7 mouse cellular contexts compared by ENCODE assay signal in genomic region chr2:91975581-91976541, GRCm38 (mm10). TPM values are rescaled to one million over a fixed set of nuclear protein-coding genes. Genes with fewer than 3 reads are reported as not detected.
DNase-seq lines count a peak whose midpoint lies in the region; ATAC-seq and TF ChIP-seq lines count a peak whose summit lies in the region.

TSS of gene Dgkz (minus strand) at chr2:91975864.

- no peak for TF ChIP-seq CTCF in E14TG2a.4 (conservative IDR thresholded peaks at IDR 0.05; ENCODE audit: low read length)

- ATAC-seq in heart, embryonic 13.5 days (ENCODE audit: extremely low read depth, insufficient number of reproducible peaks, low FRiP score, low TSS enrichment), result no peak

- intact Hi-C loops in left cerebral cortex, postnatal 10 days (cut with DNase I), result no loop called here

- no peaks in the 10 kb centered on the region for H3K79me2 ChIP-seq in myocyte (ENCODE audit: control insufficient read depth, insufficient read depth)

- H3K27ac ChIP-seq in embryonic facial prominence, embryonic 10.5 days (replicated peaks), result peak within 1 kb of the TSS; percentile 66
- H3K27ac ChIP-seq in heart, embryonic 13.5 days (replicated peaks), result no peak within 1 kb of the TSS

- no peak for TF ChIP-seq POLR2A in myocyte (IDR thresholded peaks at IDR 0.05; ENCODE audit: insufficient read length, low read depth)

- H3K4me1 ChIP-seq in E14TG2a.4 (replicated peaks; ENCODE audit: low read depth, low read length), result peaks cover 80% of the 10 kb centered on the region
- peaks cover 73% of the 10 kb centered on the region for H3K4me1 ChIP-seq in embryonic facial prominence, embryonic 10.5 days
- H3K4me1 ChIP-seq in heart, embryonic 13.5 days, result peaks cover 65% of the 10 kb centered on the region

- H3K4me3 ChIP-seq in E14TG2a.4 (replicated peaks; ENCODE audit: low read length) (peak within 1 kb of the TSS; percentile 84), myocyte (no peak within 1 kb of the TSS)
- H3K4me3 ChIP-seq in embryonic facial prominence, embryonic 10.5 days, result peak within 1 kb of the TSS; percentile 56
- H3K4me3 ChIP-seq in heart, embryonic 13.5 days, result peak within 1 kb of the TSS; percentile 56

- H3K36me3 ChIP-seq in E14TG2a.4 (ENCODE audit: insufficient read depth, low read length) (no peaks in the 10 kb centered on the region), myocyte (ENCODE audit: control insufficient read depth, insufficient read depth) (no peaks in the 10 kb centered on the region)
- H3K36me3 ChIP-seq in embryonic facial prominence, embryonic 10.5 days (replicated peaks), result no peaks in the 10 kb centered on the region
- H3K36me3 ChIP-seq in heart, embryonic 13.5 days, result no peaks in the 10 kb centered on the region

- peak within 1 kb of the TSS; percentile 75 for H3K4me2 ChIP-seq in heart, embryonic 13.5 days
- H3K4me2 ChIP-seq in myocyte (ENCODE audit: low read depth), result no peak within 1 kb of the TSS

- H3K9ac ChIP-seq in heart, embryonic 13.5 days, result peak within 1 kb of the TSS; percentile 77

- H3ac ChIP-seq in myocyte (ENCODE audit: control insufficient read depth, insufficient read length), result no peak within 1 kb of the TSS

- WGBS in embryonic facial prominence, embryonic 10.5 days, result under 1% methylated on average over 79 of the region's 79 CpGs
- WGBS in heart, embryonic 13.5 days, result under 1% methylated on average over 78 of the region's 79 CpGs

- peak; percentile 72 for DNase-seq in CD4-positive helper T cell, adult 2 months (ENCODE audit: low read depth, low spot score)
- peak; percentile 53 for DNase-seq in embryonic facial prominence, embryonic 10.5 days (ENCODE audit: low spot score)
- peak in 1 of 2 experiments; percentile 56 for DNase-seq in left cerebral cortex, postnatal 10 days (ENCODE audit: extremely low spot score in 1 of 2, low spot score in 2 of 2)
- no peak for DNase-seq in urinary bladder, postnatal 4 days (ENCODE audit: low spot score in 2 of 2)

- H3K27me3 ChIP-seq in E14TG2a.4 (ENCODE audit: insufficient read depth, low read length), result peaks cover 73% of the 10 kb centered on the region
- peaks cover 88% of the 10 kb centered on the region for H3K27me3 ChIP-seq in embryonic facial prominence, embryonic 10.5 days (replicated peaks; ENCODE audit: low read depth, poor library complexity, severe bottlenecking)
- peaks cover 42% of the 10 kb centered on the region for H3K27me3 ChIP-seq in heart, embryonic 13.5 days (replicated peaks)
- H3K27me3 ChIP-seq in myocyte (ENCODE audit: control insufficient read depth, insufficient read depth, insufficient read length), result peaks cover 32% of the 10 kb centered on the region

- H3K9me3 ChIP-seq in E14TG2a.4 (ENCODE audit: low read length), result no peaks in the 10 kb centered on the region
- no peaks in the 10 kb centered on the region for H3K9me3 ChIP-seq in embryonic facial prominence, embryonic 10.5 days
- H3K9me3 ChIP-seq in heart, embryonic 13.5 days, result no peaks in the 10 kb centered on the region

TF ChIP-seq in myocyte, 11 proteins besides CTCF, POLR2A, EP300 and RAD21:
- TF ChIP-seq TCF3 (IDR thresholded peaks at IDR 0.05; ENCODE audit: insufficient read length, low read depth) (no peak), MYOG (IDR thresholded peaks at IDR 0.05; ENCODE audit: control insufficient read depth in 1 of 3, insufficient read depth in 1 of 3, insufficient read length in 2 of 3, low read depth in 2 of 3) (no peak), TCF12 (IDR thresholded peaks at IDR 0.05; ENCODE audit: insufficient read depth, poor library complexity, severe bottlenecking) (no peak), E2F4 (IDR thresholded peaks at IDR 0.05; ENCODE audit: insufficient read depth) (no peak), CEBPB (IDR thresholded peaks at IDR 0.05; ENCODE audit: insufficient read depth, poor library complexity, severe bottlenecking) (no peak), SRF (IDR thresholded peaks at IDR 0.05; ENCODE audit: control insufficient read depth, insufficient read length, low read depth) (no peak), USF1 (IDR thresholded peaks at IDR 0.05; ENCODE audit: low read depth) (no peak), POLR2AphosphoS2 (IDR thresholded peaks at IDR 0.05; ENCODE audit: insufficient read length, low read depth) (no peak), MAX (IDR thresholded peaks at IDR 0.05; ENCODE audit: low read depth) (no peak), REST (IDR thresholded peaks at IDR 0.05; ENCODE audit: insufficient read depth, insufficient read length) (no peak), MYOD1 (IDR thresholded peaks at IDR 0.05; ENCODE audit: control insufficient read depth in 1 of 3, insufficient read length in 2 of 3, low read depth in 2 of 3) (no peak)

RNA-seq across cellular contexts. Expression of gene Dgkz, which starts in this region (rescaled TPM):
- 42.1 and 45.0 TPM in 2 replicates for polyA plus RNA-seq in embryonic facial prominence, embryonic 10.5 days (2016; fragmentation: Nextera tagmentation; extraction: Ambion mirVana)
- 37.9 and 43.4 TPM in 2 replicates for polyA plus RNA-seq in heart, embryonic 13.5 days (2015; fragmentation: Nextera tagmentation; extraction: Ambion mirVana)
- total RNA-seq in left cerebral cortex, postnatal 10 days (2021), result 100 to 1,000 TPM; 251 to 255 TPM
- polyA plus RNA-seq in myocyte (2012; fragmentation: generic; extraction: Trizol), result 68.4 TPM

Comparison
In these comparisons a context has a peak if more than half of its experiments do, and no peak if none do; other contexts are left out.
1. DNase-seq: peak in CD4-positive helper T cell, adult 2 months (single experiment) and embryonic facial prominence, embryonic 10.5 days (single experiment); none in urinary bladder, postnatal 4 days (0 of 2).